Mouse (Mus musculus): ENCODE measurements around the gene Herc6. TPM values are rescaled to one million over a fixed set of nuclear protein-coding genes. Genes with fewer than 3 reads are reported as not detected.
"Not testable (repeated sequence)": the region's sequence is repeated elsewhere in the genome, so short reads cannot be mapped to it uniquely, and the experiment has no call there.

Gene Herc6
- polyA plus RNA-seq, 1 experiment from 2014 or later = 3.8 TPM

- Histone ChIP-seq H3K4me3 (no peak overlapping the region), H3K4me1 (no peaks in the 10 kb centered on the region), H3K9me3 (no peaks in the 10 kb centered on the region), H3K27me3 (no peaks in the 10 kb centered on the region), H3K27ac (no peak overlapping the region), H3K36me3 (no peaks in the 10 kb centered on the region), H3K9ac (no peak overlapping the region), H3K4me2 (no peak overlapping the region)
- WGBS = 93% methylated on average over 1 of the region's 1 CpGs
- no peak for ATAC-seq (ENCODE audit: insufficient number of reproducible peaks, low FRiP score, low TSS enrichment, low read depth)
Measured at GRCm38 (mm10) chr6:57541737-57542335, 39.0 kb upstream of the Herc6 start.

DNA sequence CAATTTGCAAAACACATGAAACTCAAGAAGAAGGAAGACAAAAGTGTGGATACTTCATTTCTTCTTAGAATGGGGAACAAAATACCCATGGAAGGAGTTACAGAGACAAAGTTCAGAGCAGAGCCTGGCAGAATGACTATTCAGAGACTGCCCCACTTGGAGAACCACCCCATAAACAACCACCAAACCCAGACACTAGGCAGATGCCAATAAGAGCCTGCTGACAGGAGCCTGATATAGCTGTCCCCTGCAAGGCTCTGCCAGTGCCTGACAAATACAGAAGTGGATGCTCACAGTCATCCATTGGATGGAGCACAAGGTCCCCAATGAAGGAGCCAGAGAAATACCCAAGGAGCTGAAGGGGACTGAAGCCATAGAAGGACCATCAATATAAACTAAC lies 37.2 kb upstream of the Herc6 start:
- H3K27ac ChIP-seq; H3K4me1 ChIP-seq; H3K9ac ChIP-seq; H3K4me2 ChIP-seq; H3K9me3 ChIP-seq; ATAC-seq (ENCODE audit: insufficient number of reproducible peaks, low FRiP score, low TSS enrichment, low read depth); H3K36me3 ChIP-seq; H3K27me3 ChIP-seq; H3K4me3 ChIP-seq: not testable (repeated sequence)

- Histone ChIP-seq H3K4me2 (no peak overlapping the region), H3K9ac (no peak overlapping the region), H3K9me3 (no peaks in the 10 kb centered on the region), H3K27me3 (no peaks in the 10 kb centered on the region), H3K4me1 (no peaks in the 10 kb centered on the region), H3K4me3 (no peak overlapping the region), H3K36me3 (no peaks in the 10 kb centered on the region), H3K27ac (no peak overlapping the region)
- ATAC-seq (ENCODE audit: insufficient number of reproducible peaks, low FRiP score, low TSS enrichment, low read depth) = no peak
- WGBS = 70% methylated on average over 2 of the region's 2 CpGs
Measured at GRCm38 (mm10) chr6:57544866-57545265, 35.9 kb upstream of the Herc6 start.

- Histone ChIP-seq H3K27ac (no peak overlapping the region), H3K4me2 (no peak overlapping the region), H3K27me3 (no peaks in the 10 kb centered on the region), H3K9ac (no peak overlapping the region), H3K36me3 (no peaks in the 10 kb centered on the region), H3K9me3 (no peaks in the 10 kb centered on the region), H3K4me1 (no peaks in the 10 kb centered on the region), H3K4me3 (no peak overlapping the region)
- 70% methylated on average over 3 of the region's 3 CpGs for WGBS
- no peak for ATAC-seq (ENCODE audit: insufficient number of reproducible peaks, low FRiP score, low TSS enrichment, low read depth)
Measured at GRCm38 (mm10) chr6:57551211-57551796, 29.5 kb upstream of the Herc6 start.

DNA sequence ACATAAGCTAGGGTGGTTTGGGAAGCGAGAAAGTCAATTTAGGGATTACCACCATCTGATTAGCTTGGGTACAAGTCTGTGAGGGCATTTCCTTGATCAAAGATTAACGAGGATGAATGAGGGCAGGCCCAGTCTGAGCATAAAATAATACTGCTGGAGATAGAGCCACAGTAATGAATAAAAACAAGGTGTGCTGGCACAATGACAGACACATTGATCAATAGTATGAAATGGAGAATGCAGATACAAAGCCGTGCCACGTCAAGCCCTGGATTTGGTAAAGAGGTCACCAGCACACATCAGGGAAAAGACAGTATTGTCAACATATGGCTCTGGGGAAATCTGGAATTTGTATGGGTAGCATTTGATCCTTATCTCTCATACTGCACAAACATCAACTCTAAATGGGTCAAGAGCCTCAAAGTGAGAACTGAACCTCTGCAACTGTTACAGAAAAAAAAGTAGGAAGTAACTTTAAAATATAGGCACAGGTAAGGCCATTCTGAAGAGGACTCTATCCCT lies 22.9 kb upstream of the Herc6 start:
- H3K9me3 ChIP-seq = no peaks in the 10 kb centered on the region
- no peak overlapping the region for H3K9ac ChIP-seq
- H3K4me2 ChIP-seq = no peak overlapping the region
- H3K4me3 ChIP-seq = no peak overlapping the region
- ATAC-seq (ENCODE audit: insufficient number of reproducible peaks, low FRiP score, low TSS enrichment, low read depth) = no peak
- H3K27me3 ChIP-seq = no peaks in the 10 kb centered on the region
- 66% methylated on average over 4 of the region's 4 CpGs for WGBS
- H3K4me1 ChIP-seq = no peaks in the 10 kb centered on the region
- H3K27ac ChIP-seq = no peak overlapping the region
- no peaks in the 10 kb centered on the region for H3K36me3 ChIP-seq

DNA sequence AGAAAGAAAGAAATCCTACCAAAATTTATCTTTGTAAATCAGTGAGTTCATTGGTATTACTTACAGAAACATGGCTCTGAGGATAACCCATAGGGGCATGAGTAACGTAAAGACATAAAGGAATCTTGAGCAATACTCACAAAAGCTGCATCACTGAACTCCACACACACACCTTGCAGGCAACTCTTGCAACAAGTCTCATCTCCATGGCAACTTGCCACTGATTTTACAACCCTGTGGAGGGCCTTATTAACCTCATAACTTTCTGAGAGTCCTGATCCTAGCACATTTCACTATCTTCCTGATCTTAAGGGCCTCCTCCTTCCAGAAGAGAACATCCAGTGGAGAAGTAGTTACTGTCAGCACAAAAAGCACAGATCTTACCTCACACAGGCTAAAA lies 17.3 kb upstream of the Herc6 start:
- no peaks in the 10 kb centered on the region for H3K36me3 ChIP-seq
- H3K9ac ChIP-seq = no peak overlapping the region
- H3K27ac ChIP-seq = no peak overlapping the region
- H3K9me3 ChIP-seq = no peaks in the 10 kb centered on the region
- 85% methylated on average over 1 of the region's 1 CpGs for WGBS
- no peaks in the 10 kb centered on the region for H3K27me3 ChIP-seq
- H3K4me2 ChIP-seq = no peak overlapping the region
- ATAC-seq (ENCODE audit: insufficient number of reproducible peaks, low FRiP score, low TSS enrichment, low read depth) = no peak
- H3K4me3 ChIP-seq = no peak overlapping the region
- no peaks in the 10 kb centered on the region for H3K4me1 ChIP-seq

DNA sequence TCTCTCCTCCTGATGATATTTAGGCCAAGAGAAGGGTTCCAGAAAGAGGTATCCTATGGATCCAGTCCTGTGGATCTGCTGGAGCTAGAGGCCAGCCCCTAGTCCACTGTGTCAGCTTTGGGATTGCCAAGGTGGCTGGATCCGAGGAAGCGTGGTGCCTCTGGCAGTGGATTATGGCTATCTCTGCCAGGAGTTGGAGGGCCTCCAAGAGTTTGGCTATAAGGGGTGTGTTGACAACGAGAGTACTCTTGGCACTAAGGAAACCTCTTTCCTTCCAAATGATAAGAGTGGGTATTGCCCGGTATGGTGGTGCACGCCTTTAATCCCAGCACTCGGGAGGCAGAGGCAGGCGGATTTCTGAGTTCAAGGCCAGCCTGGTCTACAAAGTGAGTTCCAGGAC lies 15.3 kb upstream of the Herc6 start:
- ATAC-seq (ENCODE audit: insufficient number of reproducible peaks, low FRiP score, low TSS enrichment, low read depth) = no peak
- Histone ChIP-seq H3K4me3 (no peak overlapping the region), H3K27me3 (no peaks in the 10 kb centered on the region), H3K27ac (no peak overlapping the region), H3K4me1 (no peaks in the 10 kb centered on the region), H3K4me2 (no peak overlapping the region), H3K9ac (no peak overlapping the region), H3K9me3 (no peaks in the 10 kb centered on the region), H3K36me3 (no peaks in the 10 kb centered on the region)
- WGBS = 89% methylated on average over 7 of the region's 7 CpGs

DNA sequence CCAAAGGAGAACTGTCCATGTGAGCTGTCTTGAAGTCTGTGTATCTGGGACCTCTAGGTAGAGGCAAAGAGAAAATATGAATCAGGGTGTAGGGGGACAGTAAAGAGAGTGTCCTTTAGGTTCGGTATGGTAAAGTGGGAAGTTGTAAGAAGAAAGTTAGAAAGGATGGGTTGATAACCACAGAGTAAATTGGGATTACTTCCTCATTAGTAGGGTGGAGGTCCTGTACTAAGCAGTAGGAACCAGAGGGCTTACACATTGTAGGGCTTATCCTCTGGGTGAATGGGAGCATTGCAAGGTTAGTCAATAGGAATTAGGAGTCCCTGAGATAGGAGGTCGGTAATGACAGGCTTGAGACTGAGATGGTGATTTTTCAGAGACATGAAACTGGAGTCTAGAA lies 13.2 kb upstream of the Herc6 start:
- H3K9me3 ChIP-seq = no peaks in the 10 kb centered on the region
- no peak overlapping the region for H3K4me3 ChIP-seq
- 89% methylated on average over 2 of the region's 2 CpGs for WGBS
- H3K4me2 ChIP-seq = no peak overlapping the region
- H3K9ac ChIP-seq = no peak overlapping the region
- no peaks in the 10 kb centered on the region for H3K36me3 ChIP-seq
- H3K4me1 ChIP-seq = no peaks in the 10 kb centered on the region
- ATAC-seq (ENCODE audit: insufficient number of reproducible peaks, low FRiP score, low TSS enrichment, low read depth) = no peak
- H3K27ac ChIP-seq = no peak overlapping the region
- no peaks in the 10 kb centered on the region for H3K27me3 ChIP-seq

- no peak overlapping the region for H3K4me2 ChIP-seq
- WGBS = 12% methylated on average over 6 of the region's 6 CpGs
- no peak overlapping the region for H3K27ac ChIP-seq
- no peak overlapping the region for H3K9ac ChIP-seq
- H3K27me3 ChIP-seq = no peaks in the 10 kb centered on the region
- no peak overlapping the region for H3K4me3 ChIP-seq
- no peaks in the 10 kb centered on the region for H3K4me1 ChIP-seq
- ATAC-seq (ENCODE audit: insufficient number of reproducible peaks, low FRiP score, low TSS enrichment, low read depth) = no peak; the same call in 1 of the 2 replicates
- H3K9me3 ChIP-seq = no peaks in the 10 kb centered on the region
- H3K36me3 ChIP-seq = no peaks in the 10 kb centered on the region
Measured at GRCm38 (mm10) chr6:57570170-57570974, 10.4 kb upstream of the Herc6 start.

GRCm38 (mm10) chr6:57571587-57571986 lies 9.2 kb upstream of the Herc6 start:
- ATAC-seq (ENCODE audit: insufficient number of reproducible peaks, low FRiP score, low TSS enrichment, low read depth) = no peak
- H3K9me3 ChIP-seq = no peaks in the 10 kb centered on the region

DNA sequence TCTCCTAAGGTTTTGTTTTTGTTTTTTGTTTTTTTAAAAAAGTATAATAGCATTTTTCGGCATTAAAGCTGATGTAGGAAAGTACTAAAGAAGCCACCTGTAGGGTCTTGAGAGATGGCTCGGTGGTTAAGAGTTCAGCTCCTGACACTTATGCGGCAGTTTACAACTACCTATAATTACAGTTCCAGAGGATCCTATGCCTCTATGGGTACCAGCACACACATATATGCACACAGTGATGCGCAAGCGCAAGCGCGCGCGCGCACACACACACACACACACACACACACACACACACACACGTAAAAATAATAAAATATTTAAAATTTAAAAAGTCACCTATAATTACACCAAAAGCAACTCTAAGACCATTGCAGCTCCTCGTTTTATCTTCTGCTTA lies 795 bp downstream of the Herc6 start:
- Histone ChIP-seq H3K4me1 (no peaks in the 10 kb centered on the region; the same call in 1 of the 2 replicates), H3K27ac (no peak overlapping the region), H3K4me2 (peak overlapping the region; percentile 79), H3K9ac (0 out of 2 replicates have a peak overlapping the region, but pooled peaks have one; percentile 42), H3K36me3 (no peaks in the 10 kb centered on the region), H3K4me3 (peak overlapping the region; percentile 52), H3K9me3 (no peaks in the 10 kb centered on the region), H3K27me3 (no peaks in the 10 kb centered on the region)
- no peak for ATAC-seq (ENCODE audit: insufficient number of reproducible peaks, low FRiP score, low TSS enrichment, low read depth)
- WGBS = 84% methylated on average over 12 of the region's 12 CpGs

More at GRCm38 (mm10) chr6:57571587-57571986, 9.2 kb upstream of the Herc6 start:
- H3K27ac ChIP-seq = no peak overlapping the region
- H3K27me3 ChIP-seq = no peaks in the 10 kb centered on the region
- no peak overlapping the region for H3K4me3 ChIP-seq
- no peak overlapping the region for H3K4me2 ChIP-seq
- H3K9ac ChIP-seq = no peak overlapping the region
- H3K4me1 ChIP-seq = no peaks in the 10 kb centered on the region
- no peaks in the 10 kb centered on the region for H3K36me3 ChIP-seq

DNA sequence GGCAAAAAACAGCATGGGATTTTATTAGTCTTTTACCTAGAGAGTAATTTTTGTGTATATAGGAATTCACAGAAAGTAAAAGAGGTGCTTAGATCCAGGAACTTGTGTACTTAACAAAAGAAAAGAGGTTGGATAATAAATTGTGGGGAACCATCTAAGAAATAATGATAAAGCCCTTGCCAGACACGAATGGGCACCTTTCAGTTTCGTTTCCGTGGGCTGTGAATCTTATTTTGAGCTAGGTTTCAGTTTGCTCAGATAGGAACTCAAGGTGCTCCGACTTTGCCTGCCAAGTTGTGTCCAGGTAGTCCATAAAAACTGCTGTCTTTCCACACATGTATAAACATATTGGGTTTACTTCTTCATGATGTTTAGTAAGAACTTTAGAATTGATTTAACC lies 1.6 kb downstream of the Herc6 start:
- Histone ChIP-seq H3K27me3 (no peaks in the 10 kb centered on the region), H3K9ac (no peak overlapping the region), H3K4me1 (no peaks in the 10 kb centered on the region; the same call in 1 of the 2 replicates), H3K36me3 (no peaks in the 10 kb centered on the region), H3K9me3 (no peaks in the 10 kb centered on the region), H3K4me3 (no peak overlapping the region), H3K4me2 (no peak overlapping the region), H3K27ac (no peak overlapping the region)
- ATAC-seq (ENCODE audit: insufficient number of reproducible peaks, low FRiP score, low TSS enrichment, low read depth) = no peak
- 75% methylated on average over 4 of the region's 4 CpGs for WGBS
